Mouse (Mus musculus) hindbrain, embryonic 11.5 days (tissue): ENCODE data around the gene Fancd2. TPM values are rescaled to one million over a fixed set of nuclear protein-coding genes. Genes with fewer than 3 reads are reported as not detected.

Experiments used
- ATAC-seq: fragments of 200-750 bp; cut with Nextera tagmentation; 2 replicates; pipeline ENCODE4 v1.8.0; 2017; ENCODE audit warnings: mild to moderate bottlenecking, moderate TSS enrichment, moderate library complexity; ENCODE audit not compliant: low FRiP score
- DNase-seq: peaks from one replicate; pipeline ENCODE4 v3.0.0-alpha.2; 2015; ENCODE audit warnings: low spot score
- H3K27ac ChIP-seq: fragments of 300-500 bp; sonication (generic); 2 replicates; pipeline ENCODE4 v1.5.1; 2014; ENCODE audit warnings: mild to moderate bottlenecking, low read depth, low read length
- H3K27me3 ChIP-seq: fragments of 300-500 bp; sonication (generic); 2 replicates; pipeline ENCODE4 v1.6.1; 2014; ENCODE audit warnings: mild to moderate bottlenecking, low read length, moderate library complexity, mixed read lengths; ENCODE audit not compliant: control insufficient read depth, insufficient read depth
- H3K36me3 ChIP-seq: fragments of 300-500 bp; sonication (generic); 2 replicates; pipeline ENCODE4 v1.6.1; 2014; ENCODE audit warnings: mild to moderate bottlenecking, low read length, moderate library complexity, mixed read lengths; ENCODE audit not compliant: control insufficient read depth, insufficient read depth
- H3K4me1 ChIP-seq: fragments of 300-500 bp; sonication (generic); replicated peaks from 2 replicates; pipeline ENCODE4 v1.6.1; 2014; ENCODE audit warnings: low read length, mixed read lengths; ENCODE audit not compliant: control insufficient read depth, insufficient read depth
- H3K4me2 ChIP-seq: fragments of 300-500 bp; sonication (generic); replicated peaks from 2 replicates; pipeline ENCODE4 v1.6.1; 2014; ENCODE audit warnings: mild to moderate bottlenecking, low read depth, low read length
- H3K4me3 ChIP-seq: fragments of 300-500 bp; sonication (generic); 2 replicates; pipeline ENCODE4 v1.5.1; 2014; ENCODE audit warnings: low read depth, low read length
- H3K9ac ChIP-seq: fragments of 300-500 bp; sonication (generic); 2 replicates; pipeline ENCODE4 v1.6.1; 2014; ENCODE audit warnings: low read depth, low read length
- H3K9me3 ChIP-seq: fragments of 300-500 bp; sonication (generic); 2 replicates; pipeline ENCODE4 v1.6.1; 2016; ENCODE audit warnings: low read length; ENCODE audit not compliant: control insufficient read depth
- WGBS: fragments of 180-500 bp; shearing (Covaris S2); extraction: QIAGEN DNeasy Blood & Tissue Kit; methylation state at CpG from one replicate; pipeline ENCODE4 v1.1.7; 2014; 5-methylcytosine and 5-hydroxymethylcytosine counted together
- polyA plus RNA-seq: library from polyadenylated mRNA; unstranded; fragments of >200 nt; fragmentation: Nextera tagmentation; extraction: Ambion mirVana; gene quantifications from 2 replicates; pipeline ENCODE4 v1.2.1, GENCODE M21; 2014

The Fancd2 gene
- polyA plus RNA-seq, 1 experiment from 2014 or later, result 14.3 TPM

GRCm38 (mm10) chr6:113494258-113494788, 37.2 kb upstream of the Fancd2 start:
- DNase-seq, result peak; percentile 86
- Histone ChIP-seq H3K27me3 (peaks cover 6% of the 10 kb centered on the region), H3K4me1 (0 out of 2 replicates have a peak, but pooled peaks cover 2% of the 10 kb centered on the region), H3K27ac (peak overlapping the region; percentile 6; the same call in 1 of the 2 replicates), H3K9ac (peak overlapping the region; percentile 28; the same call in 1 of the 2 replicates), H3K36me3 (peaks cover 3% of the 10 kb centered on the region; the same call in 1 of the 2 replicates), H3K4me2 (peak overlapping the region; percentile 37), H3K4me3 (peak overlapping the region; percentile 29), H3K9me3 (no peaks in the 10 kb centered on the region)
- ATAC-seq, result peak; percentile 78
- under 1% methylated on average over 54 of the region's 54 CpGs for WGBS

GRCm38 (mm10) chr6:113495071-113495675, 36.3 kb upstream of the Fancd2 start:
- Histone ChIP-seq H3K4me3 (no peak overlapping the region), H3K9ac (0 out of 2 replicates have a peak overlapping the region, but pooled peaks have one; percentile 24)
- ATAC-seq, result peak; percentile 19; the same call in 1 of the 2 replicates

GRCm38 (mm10) chr6:113499346-113499745, 32.1 kb upstream of the Fancd2 start:
- Histone ChIP-seq H3K9me3 (no peaks in the 10 kb centered on the region), H3K4me1 (0 out of 2 replicates have a peak, but pooled peaks cover 2% of the 10 kb centered on the region), H3K4me2 (no peak overlapping the region), H3K27ac (no peak overlapping the region), H3K36me3 (no peaks in the 10 kb centered on the region), H3K9ac (no peak overlapping the region), H3K4me3 (no peak overlapping the region), H3K27me3 (peaks cover 6% of the 10 kb centered on the region)
- WGBS, result 78% methylated on average over 6 of the region's 6 CpGs
- ATAC-seq (no peak), DNase-seq (no peak)

More at GRCm38 (mm10) chr6:113495071-113495675, 36.3 kb upstream of the Fancd2 start:
- 0 out of 2 replicates have a peak, but pooled peaks cover 2% of the 10 kb centered on the region for H3K4me1 ChIP-seq
- no peak for DNase-seq
- no peak overlapping the region for H3K27ac ChIP-seq
- peaks cover 6% of the 10 kb centered on the region for H3K27me3 ChIP-seq
- H3K9me3 ChIP-seq, result no peaks in the 10 kb centered on the region
- peaks cover 3% of the 10 kb centered on the region; the same call in 1 of the 2 replicates for H3K36me3 ChIP-seq
- WGBS, result 52% methylated on average over 28 of the region's 28 CpGs
- H3K4me2 ChIP-seq, result peak overlapping the region; percentile 37

GRCm38 (mm10) chr6:113501388-113502084, 29.9 kb upstream of the Fancd2 start, which contains the start of gene Prrt3:
Gene Prrt3 (minus strand): TSS chr6:113501931.
- no peaks in the 10 kb centered on the region for H3K36me3 ChIP-seq
- peak within 1 kb of the TSS; percentile 47 for H3K4me3 ChIP-seq
- DNase-seq, result peak; percentile 72
- peak within 1 kb of the TSS; percentile 54 for H3K9ac ChIP-seq
- 3% methylated on average over 32 of the region's 32 CpGs for WGBS
- H3K9me3 ChIP-seq, result no peaks in the 10 kb centered on the region
- no peak within 1 kb of the TSS for H3K27ac ChIP-seq
- H3K4me1 ChIP-seq, result no peaks in the 10 kb centered on the region
- peak; percentile 79 for ATAC-seq
- H3K27me3 ChIP-seq, result no peaks in the 10 kb centered on the region
- peak within 1 kb of the TSS; percentile 69 for H3K4me2 ChIP-seq

- H3K4me3 ChIP-seq, result no peak overlapping the region
- H3K9me3 ChIP-seq, result no peaks in the 10 kb centered on the region
- 69% methylated on average over 2 of the region's 2 CpGs for WGBS
- H3K9ac ChIP-seq, result no peak overlapping the region
- H3K27me3 ChIP-seq, result no peaks in the 10 kb centered on the region
- DNase-seq (no peak), ATAC-seq (no peak)
- H3K4me2 ChIP-seq, result no peak overlapping the region
- H3K36me3 ChIP-seq, result no peaks in the 10 kb centered on the region
- H3K27ac ChIP-seq, result no peak overlapping the region
- no peaks in the 10 kb centered on the region for H3K4me1 ChIP-seq
Measured at GRCm38 (mm10) chr6:113502801-113503200, 28.7 kb upstream of the Fancd2 start.

- ATAC-seq (no peak), DNase-seq (no peak)
- Histone ChIP-seq H3K4me3 (no peak overlapping the region), H3K27ac (no peak overlapping the region), H3K27me3 (no peaks in the 10 kb centered on the region), H3K9ac (no peak overlapping the region), H3K36me3 (no peaks in the 10 kb centered on the region), H3K4me1 (no peaks in the 10 kb centered on the region), H3K9me3 (no peaks in the 10 kb centered on the region), H3K4me2 (no peak overlapping the region)
- WGBS, result 73% methylated on average over 1 of the region's 1 CpGs
Measured at GRCm38 (mm10) chr6:113505689-113506088, 25.8 kb upstream of the Fancd2 start.

GRCm38 (mm10) chr6:113507130-113507529, 24.4 kb upstream of the Fancd2 start:
- no peak overlapping the region for H3K4me3 ChIP-seq
- DNase-seq (no peak), ATAC-seq (no peak)
- no peak overlapping the region for H3K4me2 ChIP-seq
- H3K9me3 ChIP-seq, result no peaks in the 10 kb centered on the region
- H3K27ac ChIP-seq, result no peak overlapping the region
- H3K27me3 ChIP-seq, result no peaks in the 10 kb centered on the region
- no peak overlapping the region for H3K9ac ChIP-seq
- H3K4me1 ChIP-seq, result no peaks in the 10 kb centered on the region
- no peaks in the 10 kb centered on the region for H3K36me3 ChIP-seq

- no peak for DNase-seq
- no peak overlapping the region for H3K9ac ChIP-seq
- WGBS, result 69% methylated on average over 7 of the region's 7 CpGs
Measured at GRCm38 (mm10) chr6:113508272-113508946, 23.1 kb upstream of the Fancd2 start.

More at GRCm38 (mm10) chr6:113508272-113508946, 23.1 kb upstream of the Fancd2 start:
- no peak overlapping the region for H3K4me2 ChIP-seq
- H3K4me3 ChIP-seq, result no peak overlapping the region
- no peak for ATAC-seq
- H3K36me3 ChIP-seq, result no peaks in the 10 kb centered on the region
- no peak overlapping the region for H3K27ac ChIP-seq
- no peaks in the 10 kb centered on the region for H3K9me3 ChIP-seq
- no peaks in the 10 kb centered on the region for H3K27me3 ChIP-seq
- no peaks in the 10 kb centered on the region for H3K4me1 ChIP-seq
